Mouse (Mus musculus) erythroblast, embryonic 14.5 days (primary cell): Measurements from ENCODE around the gene Mapk12.

ENCODE experiments used
- GATA1 ChIP-seq: IDR thresholded peaks from 2 replicates; pipeline ENCODE4 v1.6.1; 2012; ENCODE audit warnings: low read length, inconsistent platforms, mixed read lengths
- TAL1 ChIP-seq: IDR thresholded peaks from 3 replicates; pipeline ENCODE4 v1.6.1; 2012; ENCODE audit warnings: low read length, inconsistent platforms, mixed read lengths

GRCm38 (mm10) chr15:89173906-89174214 is 33.4 kb upstream of the Mapk12 start:
- TF ChIP-seq GATA1, result no peak
- TF ChIP-seq TAL1, result no peak
